Comparison of ENCODE assay signal across 11 mouse cellular contexts in the genomic region with DNA sequence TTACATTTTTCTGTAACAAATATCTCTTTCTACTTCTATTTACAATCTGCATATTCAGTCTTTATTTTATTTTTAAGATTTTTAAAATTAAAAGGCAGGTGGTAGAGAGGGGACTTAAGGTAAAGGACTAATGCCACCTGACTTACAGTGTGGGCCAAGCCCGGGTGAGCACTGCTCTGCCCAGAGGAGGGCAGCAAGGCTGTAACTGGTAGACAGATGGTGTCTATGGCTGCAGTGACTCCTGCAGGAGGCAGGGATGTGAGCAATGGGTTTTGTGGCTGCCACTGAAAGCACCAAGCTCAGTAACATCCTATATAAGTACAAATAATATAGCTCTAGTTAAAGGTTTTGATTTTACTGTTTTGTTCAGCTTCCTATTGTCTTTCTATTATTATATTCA.
DNase-seq lines count a peak whose midpoint lies in the region; ATAC-seq lines count a peak whose summit lies in the region.
"Had no signal": no experiment of that assay in that cellular context is flagged by ENCODE, and none has a peak within 500 bp of the region (broad histone marks: within the 10 kb centered on the region; RNA-seq: fewer than 3 reads in every experiment).

No protein-coding gene starts in this region.

- no peak overlapping the region for H3K9ac ChIP-seq in midbrain, embryonic 11.5 days (ENCODE audit: low read length)
- no peak overlapping the region for H3K9ac ChIP-seq in hindbrain, embryonic 15.5 days
- H3K9ac ChIP-seq: limb, embryonic 12.5 days had no signal

- no peak overlapping the region for H3K4me2 ChIP-seq in midbrain, embryonic 11.5 days
- H3K4me2 ChIP-seq in hindbrain, embryonic 15.5 days: no peak overlapping the region
- H3K4me2 ChIP-seq: limb, embryonic 12.5 days had no signal

- no peak overlapping the region for H3K27ac ChIP-seq in midbrain, embryonic 11.5 days (ENCODE audit: low read depth, low read length)
- H3K27ac ChIP-seq in midbrain, embryonic 10.5 days (replicated peaks): no peak overlapping the region
- H3K27ac ChIP-seq in hindbrain, embryonic 15.5 days (replicated peaks): no peak overlapping the region
- H3K27ac ChIP-seq: gastrocnemius, adult 2 months; limb, embryonic 12.5 days had no signal

- no peaks in the 10 kb centered on the region for H3K4me1 ChIP-seq in midbrain, embryonic 11.5 days (ENCODE audit: control insufficient read depth, insufficient read depth, low read length)
- H3K4me1 ChIP-seq in midbrain, embryonic 10.5 days: no peaks in the 10 kb centered on the region
- peaks cover 5% of the 10 kb centered on the region; the same call in 1 of the 2 replicates for H3K4me1 ChIP-seq in hindbrain, embryonic 15.5 days (replicated peaks)
- H3K4me1 ChIP-seq: limb, embryonic 12.5 days; megakaryocyte, embryonic 14.5 days had no signal

- H3K36me3 ChIP-seq in midbrain, embryonic 11.5 days (ENCODE audit: control insufficient read depth, insufficient read depth, low read length): no peaks in the 10 kb centered on the region
- no peaks in the 10 kb centered on the region for H3K36me3 ChIP-seq in midbrain, embryonic 10.5 days
- no peaks in the 10 kb centered on the region for H3K36me3 ChIP-seq in hindbrain, embryonic 15.5 days
- H3K36me3 ChIP-seq: limb, embryonic 12.5 days had no signal

- no peak overlapping the region for H3K4me3 ChIP-seq in midbrain, embryonic 11.5 days (ENCODE audit: low read depth, low read length)
- no peak overlapping the region for H3K4me3 ChIP-seq in midbrain, embryonic 10.5 days
- H3K4me3 ChIP-seq in hindbrain, embryonic 15.5 days: no peak overlapping the region
- H3K4me3 ChIP-seq: gastrocnemius, adult 2 months; limb, embryonic 12.5 days; megakaryocyte, embryonic 14.5 days had no signal

- DNase-seq in embryo, embryonic 10 days (ENCODE audit: low spot score): peak; percentile 15
- no peak for DNase-seq in embryo, embryonic 10.5 days (ENCODE audit: low spot score)
- DNase-seq in midbrain, embryonic 11.5 days (ENCODE audit: low spot score, missing footprints): no peak
- DNase-seq in midbrain, embryonic 10.5 days (ENCODE audit: low spot score): no peak
- DNase-seq in yolk sac, embryonic 10.5 days (ENCODE audit: low spot score): no peak
- DNase-seq in gastrocnemius, adult 8-10 months (ENCODE audit: low spot score in 2 of 2): no peak
- no peak for DNase-seq in left cerebral cortex, adult 11 months (ENCODE audit: low spot score)
- DNase-seq: gastrocnemius, adult 2 months had no signal

- no peaks in the 10 kb centered on the region for H3K27me3 ChIP-seq in midbrain, embryonic 11.5 days (ENCODE audit: control insufficient read depth, insufficient read depth, low read length)
- no peaks in the 10 kb centered on the region for H3K27me3 ChIP-seq in midbrain, embryonic 10.5 days (ENCODE audit: low read depth, poor library complexity, severe bottlenecking)
- H3K27me3 ChIP-seq in hindbrain, embryonic 15.5 days: no peaks in the 10 kb centered on the region
- H3K27me3 ChIP-seq: limb, embryonic 12.5 days; megakaryocyte, embryonic 14.5 days had no signal

- 81% methylated on average over 1 of the region's 1 CpGs for WGBS in midbrain, embryonic 11.5 days
- 74% methylated on average over 1 of the region's 1 CpGs for WGBS in midbrain, embryonic 10.5 days
- WGBS in hindbrain, embryonic 15.5 days: 36% methylated on average over 1 of the region's 1 CpGs

- H3K9me3 ChIP-seq in midbrain, embryonic 11.5 days (ENCODE audit: control insufficient read depth, low read length): no peaks in the 10 kb centered on the region
- no peaks in the 10 kb centered on the region for H3K9me3 ChIP-seq in midbrain, embryonic 10.5 days (replicated peaks)
- H3K9me3 ChIP-seq in hindbrain, embryonic 15.5 days: no peaks in the 10 kb centered on the region
- H3K9me3 ChIP-seq: limb, embryonic 12.5 days; megakaryocyte, embryonic 14.5 days had no signal

- peak; percentile 69 for ATAC-seq in midbrain, embryonic 11.5 days (ENCODE audit: low FRiP score)
- peak; percentile 76 for ATAC-seq in hindbrain, embryonic 15.5 days (ENCODE audit: low FRiP score, low read depth)
